8 mouse cellular contexts compared by ENCODE assay signal in genomic region chr19:56549033-56549680, GRCm38 (mm10). TPM values are rescaled to one million over a fixed set of nuclear protein-coding genes. Genes with fewer than 3 reads are reported as not detected.
A peak's percentile ranks its signal among the peaks of the same experiment; 100 is the strongest.
DNase-seq lines count a peak whose midpoint lies in the region; ATAC-seq and TF ChIP-seq lines count a peak whose summit lies in the region.

No protein-coding gene starts in this region.

- no peak for DNase-seq in left cerebral cortex, adult 2 months (ENCODE audit: extremely low spot score in 1 of 2, low spot score in 2 of 2)
- no peak for DNase-seq in left cerebral cortex, postnatal 10 days (ENCODE audit: extremely low spot score in 1 of 2, low spot score in 2 of 2)
- no peak for DNase-seq in gastrocnemius, postnatal 4 days (ENCODE audit: low spot score in 2 of 2)
- no peak for DNase-seq in urinary bladder, postnatal 14 days (ENCODE audit: low spot score)
- DNase-seq in adrenal gland, postnatal 36 days: no peak

- peak; percentile 50; the same call in 1 of the 2 replicates for ATAC-seq in embryonic facial prominence, embryonic 12.5 days (ENCODE audit: insufficient number of reproducible peaks, insufficient read depth, low FRiP score, low TSS enrichment)
- ATAC-seq in inflammation-experienced regulatory T-cells, adult 6 months: peak; percentile 50

- peak overlapping the region; percentile 96 for H3K4me3 ChIP-seq in left cerebral cortex, adult 2 months
- H3K4me3 ChIP-seq in embryonic facial prominence, embryonic 12.5 days: peak overlapping the region; percentile 85
- H3K4me3 ChIP-seq in macrophage (ENCODE audit: inconsistent target): peak overlapping the region; percentile 70

- H3K9me3 ChIP-seq in embryonic facial prominence, embryonic 12.5 days: no peaks in the 10 kb centered on the region

- peaks cover 50% of the 10 kb centered on the region for H3K79me2 ChIP-seq in macrophage (ENCODE audit: inconsistent target)

- H3K9ac ChIP-seq in embryonic facial prominence, embryonic 12.5 days: peak overlapping the region; percentile 95

- TF ChIP-seq CTCF in left cerebral cortex, adult 2 months (IDR thresholded peaks at IDR 0.05): no peak

- H3K36me3 ChIP-seq in embryonic facial prominence, embryonic 12.5 days: peaks cover 30% of the 10 kb centered on the region
- H3K36me3 ChIP-seq in macrophage (ENCODE audit: inconsistent target): peaks cover 24% of the 10 kb centered on the region

- intact Hi-C loops in left cerebral cortex, adult 2 months (cut with DNase I): no loop called here
- intact Hi-C loops in left cerebral cortex, postnatal 10 days (cut with DNase I): no loop called here

- H3K27me3 ChIP-seq in embryonic facial prominence, embryonic 12.5 days: no peaks in the 10 kb centered on the region

- peak overlapping the region; percentile 96 for H3K27ac ChIP-seq in left cerebral cortex, adult 2 months
- peak overlapping the region; percentile 98 for H3K27ac ChIP-seq in embryonic facial prominence, embryonic 12.5 days
- peak overlapping the region; percentile 83 for H3K27ac ChIP-seq in macrophage

- 18% methylated on average over 18 of the region's 18 CpGs for WGBS in embryonic facial prominence, embryonic 12.5 days
- 38% methylated on average over 18 of the region's 18 CpGs for WGBS in macrophage (ENCODE audit: missing documents)

- peaks cover 20% of the 10 kb centered on the region for H3K4me1 ChIP-seq in embryonic facial prominence, embryonic 12.5 days

- peak overlapping the region; percentile 71 for H3K4me2 ChIP-seq in embryonic facial prominence, embryonic 12.5 days (replicated peaks)

RNA-seq across cellular contexts. Expression of gene Nhlrc2, which starts 1.1 kb away (rescaled TPM):
- total RNA-seq in left cerebral cortex, adult 2 months (2021): 10 to 100 TPM; 13.1 to 15.1 TPM
- 10 to 100 TPM; 11.3 to 11.5 TPM for total RNA-seq in left cerebral cortex, postnatal 10 days (2021)
- polyA plus RNA-seq in embryonic facial prominence, embryonic 12.5 days (2016; fragmentation: Nextera tagmentation; extraction: Ambion mirVana): 18.8 and 19.1 TPM in 2 replicates
- 1 to 10 TPM; 5.7 to 8.1 (median 7.1) TPM for polyA plus RNA-seq in inflammation-experienced regulatory T-cells, adult 6 months (2017; shearing (Covaris generic))
- total RNA-seq in macrophage (2018; cell fraction: chromatin; rRNA removed): 10 to 100 TPM; 12.0 to 46.5 (median 32.0) TPM
- total RNA-seq in macrophage (2018; cell fraction: cytosol; rRNA removed): 1 to 10 TPM; 4.7 to 10.0 (median 7.1) TPM
- total RNA-seq in macrophage (2018; cell fraction: nucleus; rRNA removed): 10 to 100 TPM in 25 of 26 experiments, 1 to 10 TPM in 1; 9.2 to 39.8 (median 21.7) TPM
- polyA plus RNA-seq in macrophage (2018): 5.8 to 7.3 TPM (median 6.6 TPM) in 3 replicates
- 10 to 100 TPM; 15.2 to 16.4 TPM for total RNA-seq in gastrocnemius, postnatal 4 days (2021)
- 10 to 100 TPM; 18.5 to 19.2 TPM for total RNA-seq in adrenal gland, postnatal 36 days (2021)

RNA-seq across cellular contexts. Expression of gene Dclre1a, which starts 1.1 kb away (rescaled TPM):
- total RNA-seq in left cerebral cortex, adult 2 months (2021): 10 to 100 TPM in 1 of 2 experiments, 1 to 10 TPM in 1; 8.9 to 14.3 TPM
- total RNA-seq in left cerebral cortex, postnatal 10 days (2021): 10 to 100 TPM in 1 of 2 experiments, 1 to 10 TPM in 1; 8.7 to 11.3 TPM
- polyA plus RNA-seq in embryonic facial prominence, embryonic 12.5 days (2016; fragmentation: Nextera tagmentation; extraction: Ambion mirVana): 19.8 and 20.7 TPM in 2 replicates
- polyA plus RNA-seq in inflammation-experienced regulatory T-cells, adult 6 months (2017; shearing (Covaris generic)): 10 to 100 TPM in 1 of 3 experiments, 1 to 10 TPM in 2; 8.0 to 15.1 (median 8.9) TPM
- total RNA-seq in macrophage (2018; cell fraction: chromatin; rRNA removed): 10 to 100 TPM in 20 of 26 experiments, 1 to 10 TPM in 6; 2.7 to 62.9 (median 24.8) TPM
- 10 to 100 TPM in 5 of 26 experiments, 1 to 10 TPM in 21; 2.6 to 10.9 (median 8.5) TPM for total RNA-seq in macrophage (2018; cell fraction: cytosol; rRNA removed)
- 10 to 100 TPM in 19 of 26 experiments, 1 to 10 TPM in 7; 5.1 to 51.2 (median 15.3) TPM for total RNA-seq in macrophage (2018; cell fraction: nucleus; rRNA removed)
- polyA plus RNA-seq in macrophage (2018): 9.9 to 18.5 TPM (median 11.4 TPM) in 3 replicates
- total RNA-seq in gastrocnemius, postnatal 4 days (2021): 10 to 100 TPM in 1 of 2 experiments, 1 to 10 TPM in 1; 9.4 to 10.2 TPM
- 10 to 100 TPM; 10.2 to 12.0 TPM for total RNA-seq in adrenal gland, postnatal 36 days (2021)
